Mouse (Mus musculus) liver, postnatal 0 days (tissue): ENCODE data around the gene U90926.

ENCODE experiments used
- CTCF ChIP-seq: sonication (generic); IDR thresholded peaks from 2 replicates; pipeline ENCODE4 v1.5.1; 2016; ENCODE audit warnings: antibody characterized with exemption, low read depth
- EP300 ChIP-seq: IDR thresholded peaks from 2 replicates; pipeline ENCODE4 v1.6.1; 2016; ENCODE audit warnings: antibody characterized with exemption, low read depth, mild to moderate bottlenecking

- TF ChIP-seq CTCF (no peak), EP300 (no peak)
These were observed 10.0 kb downstream of the U90926 start for GRCm38 (mm10) chr5:92205184-92205583.
